Mouse (Mus musculus): ENCODE measurements around the gene Pop7. TPM values are rescaled to one million over a fixed set of nuclear protein-coding genes. Genes with fewer than 3 reads are reported as not detected.

Gene Pop7
- total RNA-seq, 2 experiments from 2014 or later = 13.9 to 15.0 TPM

- peak in 1 of 2 experiments; percentile 22 for DNase-seq
These were observed 26.1 kb upstream of the Pop7 start for GRCm38 (mm10) chr5:137528247-137528968.

GRCm38 (mm10) chr5:137527413-137527812 lies 25.1 kb upstream of the Pop7 start:
- no peak for DNase-seq

- peak; percentile 42 to 46 for DNase-seq
These were observed 24.0 kb upstream of the Pop7 start for GRCm38 (mm10) chr5:137526192-137526936.

GRCm38 (mm10) chr5:137525511-137525910 lies 23.2 kb upstream of the Pop7 start:
- no peak for DNase-seq

GRCm38 (mm10) chr5:137524671-137525070 lies 22.4 kb upstream of the Pop7 start:
- DNase-seq = peak in 1 of 2 experiments; percentile 7

- DNase-seq = no peak
These were observed 21.9 kb upstream of the Pop7 start for GRCm38 (mm10) chr5:137524251-137524515.

GRCm38 (mm10) chr5:137523396-137524250 lies 21.3 kb upstream of the Pop7 start:
- peak in 1 of 2 experiments; percentile 7 for DNase-seq

- DNase-seq = no peak
These were observed 20.4 kb upstream of the Pop7 start for GRCm38 (mm10) chr5:137522711-137523110.

GRCm38 (mm10) chr5:137521861-137522260 lies 19.5 kb upstream of the Pop7 start:
- DNase-seq = peak in 1 of 2 experiments; percentile 1

- no peak for DNase-seq
These were observed 17.6 kb upstream of the Pop7 start for GRCm38 (mm10) chr5:137519691-137520550.

GRCm38 (mm10) chr5:137518436-137518835 lies 16.1 kb upstream of the Pop7 start, which contains the start of gene Gigyf1:
Gigyf1 (plus strand) TSS chr5:137518548.
- peak in 1 of 2 experiments; percentile 32 for DNase-seq

GRCm38 (mm10) chr5:137514811-137515210 lies 12.5 kb upstream of the Pop7 start:
- DNase-seq = no peak

GRCm38 (mm10) chr5:137513951-137514721 lies 11.8 kb upstream of the Pop7 start:
- no peak for DNase-seq

- peak in 1 of 2 experiments; percentile 59 for DNase-seq
These were observed 10.8 kb upstream of the Pop7 start for GRCm38 (mm10) chr5:137512847-137513794.

- no peak for DNase-seq
These were observed 9.4 kb upstream of the Pop7 start for GRCm38 (mm10) chr5:137511706-137512105.

GRCm38 (mm10) chr5:137510573-137511390 lies 8.5 kb upstream of the Pop7 start:
- DNase-seq = peak in 1 of 2 experiments; percentile 42

- peak; percentile 86 to 89 for DNase-seq
These were observed 7.7 kb upstream of the Pop7 start for GRCm38 (mm10) chr5:137510014-137510501.

GRCm38 (mm10) chr5:137504041-137504440 lies 1.7 kb upstream of the Pop7 start:
- DNase-seq = peak in 1 of 2 experiments; percentile 7

Data from heart, adult 18-20 months (tissue).